Mouse (Mus musculus) spleen, adult 2 months (tissue): Measurements from ENCODE around the gene Mark3.

Source experiments
- CTCF ChIP-seq: fragments of 200-500 bp; IDR thresholded peaks from 2 replicates; pipeline ENCODE4 v1.5.1; 2011; ENCODE audit warnings: mild to moderate bottlenecking, inconsistent platforms; ENCODE audit not compliant: insufficient read depth, insufficient read length, insufficient replicate concordance; ENCODE audit errors: extremely low read depth
- POLR2A ChIP-seq: fragments of 200-500 bp; IDR thresholded peaks from 2 replicates; pipeline ENCODE4 v1.6.1; 2011; ENCODE audit warnings: low read depth, low read length, inconsistent platforms

DNA sequence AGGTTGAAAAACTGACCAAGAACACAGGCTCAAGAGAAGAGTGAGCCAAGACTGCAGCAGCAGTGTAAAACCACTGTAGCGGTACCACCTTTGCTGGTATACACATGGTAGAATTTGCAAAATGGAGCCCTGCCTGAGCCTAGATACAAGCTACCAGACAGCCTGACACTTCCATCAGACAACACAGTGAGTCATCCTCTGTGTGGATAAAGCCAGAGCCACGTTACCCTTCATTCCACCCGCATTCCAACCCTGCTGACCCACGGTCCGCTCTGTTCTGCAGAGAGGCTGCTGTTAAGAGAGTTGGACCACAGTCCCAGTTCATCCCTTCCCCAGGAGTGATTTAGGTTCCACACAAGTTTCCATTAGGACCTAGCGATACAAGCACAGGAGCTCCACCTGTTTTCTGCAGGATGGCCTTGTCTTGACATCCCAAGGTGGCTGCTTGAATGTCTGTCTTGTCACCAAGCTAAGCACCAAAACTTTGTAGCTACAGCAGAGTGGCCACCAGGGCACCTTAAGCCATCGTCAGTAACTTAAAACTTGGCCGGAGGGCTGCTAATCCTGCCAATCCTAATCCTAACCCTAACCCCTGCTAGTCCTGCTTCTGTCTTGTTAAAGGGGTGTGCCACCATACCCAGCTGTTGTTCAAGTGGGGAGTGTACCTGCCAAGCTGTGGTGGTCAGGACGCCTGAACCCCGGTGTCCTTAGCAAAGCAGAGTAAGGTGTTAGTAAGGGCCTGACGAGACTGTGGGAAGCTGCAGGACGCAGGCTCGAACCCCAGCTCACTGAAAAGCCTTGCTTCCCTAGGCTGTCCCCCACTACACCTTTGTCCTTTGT is 90.9 kb downstream of the Mark3 start:
- TF ChIP-seq CTCF, result no peak
- TF ChIP-seq POLR2A, result no peak
